Mouse (Mus musculus): ENCODE results near the gene Crtc3. TPM values are rescaled to one million over a fixed set of nuclear protein-coding genes. Genes with fewer than 3 reads are reported as not detected.
A peak's percentile ranks its signal among the peaks of the same experiment; 100 is the strongest.

The Crtc3 gene
- total and polyA plus RNA-seq, 3 experiments: 4.2 to 15.8 TPM; not detected in 1

DNA sequence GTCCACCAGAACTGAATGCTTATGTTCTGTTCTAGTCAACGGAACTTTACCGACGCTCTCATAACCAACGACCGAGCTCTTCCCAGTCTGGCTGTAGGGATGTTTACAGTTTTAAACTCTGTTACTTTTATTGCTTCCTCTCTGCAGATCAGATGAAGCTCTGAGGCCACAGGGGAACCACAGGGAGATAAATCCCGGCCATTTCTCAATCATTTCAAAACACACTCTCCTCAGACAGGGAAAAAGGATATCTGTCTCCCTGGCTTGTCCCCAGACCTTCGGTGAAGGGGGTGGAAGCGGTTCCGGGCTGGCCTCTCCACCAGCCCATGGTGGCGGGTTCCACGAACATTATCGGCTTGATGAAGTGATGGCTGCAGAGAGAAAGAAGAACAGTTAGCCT lies 59.3 kb downstream of the Crtc3 start:
- Histone ChIP-seq H3K36me3 (ENCODE audit: control insufficient read depth in 1 of 2, insufficient read depth in 2 of 2, low read length in 2 of 2) (peaks cover 0 to 10% of the 10 kb centered on the region in 2 experiments; a peak in 2 of 4 replicates), H3K27me3 (ENCODE audit: control insufficient read depth in 1 of 2, insufficient read depth in 2 of 2, low read length in 2 of 2) (no peaks in the 10 kb centered on the region), H3K27ac (ENCODE audit: control insufficient read depth, low read depth, low read length) (peak overlapping the region; percentile 78), H3K79me2 (ENCODE audit: control insufficient read depth, insufficient read depth, low read length, poor library complexity) (no peaks in the 10 kb centered on the region), H3K4me3 (ENCODE audit: control insufficient read depth in 1 of 2, insufficient read depth in 1 of 2, low read depth in 2 of 2, low read length in 2 of 2) (peak overlapping the region; percentile 23 to 42), H3K4me1 (ENCODE audit: control insufficient read depth in 1 of 2, insufficient read depth in 2 of 2, low read length in 2 of 2) (peaks cover 11 to 13% of the 10 kb centered on the region in 2 experiments), H3K9me3 (replicated peaks; ENCODE audit: insufficient read depth, low read length) (no peaks in the 10 kb centered on the region), H3K9ac (ENCODE audit: control insufficient read depth, low read depth, low read length, poor library complexity, severe bottlenecking) (peak overlapping the region; percentile 37)
- DNase-seq (ENCODE audit: low read depth, low spot score): peak; percentile 75
- peak; percentile 39; the same call in 1 of the 2 replicates for TF ChIP-seq MAZ (IDR thresholded peaks at IDR 0.05; ENCODE audit: low read depth, low read length)
- no peak for TF ChIP-seq JUND (IDR thresholded peaks at IDR 0.05; ENCODE audit: low read depth, low read length)
- peak; percentile 85 for TF ChIP-seq ETS1 (IDR thresholded peaks at IDR 0.05; ENCODE audit: low read depth, low read length)
- TF ChIP-seq MAFK (IDR thresholded peaks at IDR 0.05; ENCODE audit: borderline replicate concordance, low read depth, low read length): peak; percentile 80
- no peak for TF ChIP-seq ZKSCAN1 (IDR thresholded peaks at IDR 0.05; ENCODE audit: low read depth, low read length)
- TF ChIP-seq TBP (IDR thresholded peaks at IDR 0.05; ENCODE audit: low read depth, low read length): peak; percentile 84
- TF ChIP-seq MXI1 (IDR thresholded peaks at IDR 0.05; ENCODE audit: low read depth, low read length): peak; percentile 52; the same call in 1 of the 2 replicates
- no peak for TF ChIP-seq E2F4 (IDR thresholded peaks at IDR 0.05; ENCODE audit: borderline replicate concordance, low read depth, low read length)
- peak; percentile 99 for TF ChIP-seq RCOR1 (IDR thresholded peaks at IDR 0.05; ENCODE audit: low read depth, low read length)
- no peak for TF ChIP-seq POLR2AphosphoS2 (IDR thresholded peaks at IDR 0.05; ENCODE audit: low read length)
- TF ChIP-seq MYB (IDR thresholded peaks at IDR 0.05; ENCODE audit: low read depth, low read length): peak; percentile 75
- TF ChIP-seq ELF1 (IDR thresholded peaks at IDR 0.05; ENCODE audit: low read depth, low read length): peak; percentile 41; the same call in 1 of the 2 replicates
- peak; percentile 73 for TF ChIP-seq TAL1 (IDR thresholded peaks at IDR 0.05; ENCODE audit: low read length)
- TF ChIP-seq UBTF (IDR thresholded peaks at IDR 0.05; ENCODE audit: borderline replicate concordance, insufficient read depth, low read depth, low read length): peak; percentile 76; the same call in 1 of the 2 replicates
- TF ChIP-seq GATA1 (IDR thresholded peaks at IDR 0.05; ENCODE audit: low read depth, low read length): peak; percentile 87
- no peak for TF ChIP-seq USF2 (IDR thresholded peaks at IDR 0.05; ENCODE audit: borderline replicate concordance in 1 of 2, insufficient read depth in 1 of 2, low read depth in 1 of 2, low read length in 2 of 2)
- 0 out of 2 replicates have a peak, but pooled peaks have one; percentile 31 for TF ChIP-seq BHLHE40 (IDR thresholded peaks at IDR 0.05; ENCODE audit: borderline replicate concordance, low read depth, low read length)
- no peak for TF ChIP-seq MEF2A (IDR thresholded peaks at IDR 0.05; ENCODE audit: extremely low read depth, insufficient replicate concordance, low read depth, low read length, poor library complexity, severe bottlenecking)
- no peak for TF ChIP-seq GABPA (IDR thresholded peaks at IDR 0.05; ENCODE audit: low read depth, low read length)
- TF ChIP-seq TCF12 (IDR thresholded peaks at IDR 0.05; ENCODE audit: low read depth, low read length): peak; percentile 84
- no peak for TF ChIP-seq SMC3 (IDR thresholded peaks at IDR 0.05; ENCODE audit: low read depth, low read length)
- TF ChIP-seq ZMIZ1 (IDR thresholded peaks at IDR 0.05; ENCODE audit: low read depth, low read length): no peak
- peak; percentile 56; the same call in 1 of the 2 replicates for TF ChIP-seq MYC (IDR thresholded peaks at IDR 0.05; ENCODE audit: low read depth, low read length)
- TF ChIP-seq SIN3A (IDR thresholded peaks at IDR 0.05; ENCODE audit: low read length): peak; percentile 90
- TF ChIP-seq EP300 (IDR thresholded peaks at IDR 0.05; ENCODE audit: low read depth in 1 of 2, low read length in 2 of 2): peak; percentile 88 to 93
